9 mouse cellular contexts compared by ENCODE assay signal in genomic region chr1:168383832-168384593, GRCm38 (mm10). TPM values are rescaled to one million over a fixed set of nuclear protein-coding genes. Genes with fewer than 3 reads are reported as not detected.
A peak's percentile ranks its signal among the peaks of the same experiment; 100 is the strongest.
DNase-seq lines count a peak whose midpoint lies in the region; ATAC-seq lines count a peak whose summit lies in the region.
"Had no signal": no experiment of that assay in that cellular context is flagged by ENCODE, and none has a peak within 500 bp of the region (broad histone marks: within the 10 kb centered on the region; RNA-seq: fewer than 3 reads in every experiment).

No protein-coding gene starts in this region.

- H3K27me3 ChIP-seq in hindbrain, embryonic 10.5 days (ENCODE audit: insufficient read depth, poor library complexity, severe bottlenecking): no peaks in the 10 kb centered on the region
- no peaks in the 10 kb centered on the region for H3K27me3 ChIP-seq in limb, embryonic 11.5 days (ENCODE audit: control insufficient read depth, insufficient read depth, low read length)

- H3K36me3 ChIP-seq in hindbrain, embryonic 10.5 days: peaks cover 14% of the 10 kb centered on the region
- H3K36me3 ChIP-seq in limb, embryonic 11.5 days (ENCODE audit: control insufficient read depth, insufficient read depth, low read length): no peaks in the 10 kb centered on the region

- H3K4me2 ChIP-seq in limb, embryonic 11.5 days (ENCODE audit: low read depth, severe bottlenecking): peak overlapping the region; percentile 5; the same call in 1 of the 2 replicates

- DNase-seq in embryo, embryonic 10.5 days (ENCODE audit: low spot score): peak; percentile 69
- DNase-seq in embryo, embryonic 10 days (ENCODE audit: low spot score): no peak
- peak; percentile 83 for DNase-seq in Muller cell, postnatal 12 days (ENCODE audit: inconsistent ontology term)
- DNase-seq in hindbrain, embryonic 10.5 days (ENCODE audit: low spot score): peak; percentile 42
- no peak for DNase-seq in limb, embryonic 11.5 days (ENCODE audit: low spot score)
- DNase-seq in B cell, adult 2 months: no peak
- no peak for DNase-seq in cerebellum, adult 9-11 months
- DNase-seq in gastrocnemius, adult 8-10 months (ENCODE audit: low spot score in 2 of 2): no peak
- DNase-seq: adrenal gland, adult 8-10 months had no signal

- peaks cover 84% of the 10 kb centered on the region for H3K4me1 ChIP-seq in hindbrain, embryonic 10.5 days (replicated peaks)
- H3K4me1 ChIP-seq in limb, embryonic 11.5 days (ENCODE audit: control insufficient read depth, insufficient read depth, low read length): peaks cover 68% of the 10 kb centered on the region

- H3K9ac ChIP-seq in limb, embryonic 11.5 days (ENCODE audit: low read length): no peak overlapping the region

- 12% methylated on average over 5 of the region's 5 CpGs for WGBS in hindbrain, embryonic 10.5 days
- WGBS in limb, embryonic 11.5 days: 15% methylated on average over 5 of the region's 5 CpGs

- ATAC-seq in limb, embryonic 11.5 days (ENCODE audit: insufficient number of reproducible peaks, low FRiP score, low TSS enrichment, low read depth): no peak

- H3K9me3 ChIP-seq in hindbrain, embryonic 10.5 days: no peaks in the 10 kb centered on the region
- no peaks in the 10 kb centered on the region for H3K9me3 ChIP-seq in limb, embryonic 11.5 days (ENCODE audit: control insufficient read depth, low read length)

- H3K4me3 ChIP-seq in hindbrain, embryonic 10.5 days: peak overlapping the region; percentile 23; the same call in 1 of the 2 replicates
- H3K4me3 ChIP-seq in limb, embryonic 11.5 days (ENCODE audit: low read depth, low read length): no peak overlapping the region

- peak overlapping the region; percentile 89 for H3K27ac ChIP-seq in hindbrain, embryonic 10.5 days
- H3K27ac ChIP-seq in limb, embryonic 11.5 days (replicated peaks; ENCODE audit: low read depth, low read length): peak overlapping the region; percentile 80

RNA-seq across cellular contexts. Expression of gene Pbx1, which starts 48.1 kb away (rescaled TPM):
- 34.4 and 35.4 TPM in 2 replicates for polyA plus RNA-seq in hindbrain, embryonic 10.5 days (2016; fragmentation: Nextera tagmentation; extraction: Ambion mirVana)
- polyA plus RNA-seq in limb, embryonic 11.5 days (2014; fragmentation: Nextera tagmentation; extraction: Ambion mirVana): 43.7 and 44.2 TPM in 2 replicates
- 10 to 100 TPM; 18.8 to 23.7 (median 20.0) TPM for total RNA-seq in gastrocnemius, adult 8-10 months (2022)

Comparison
In these comparisons a context has a peak if more than half of its experiments do, and no peak if none do; other contexts are left out.
1. DNase-seq: peak in embryo, embryonic 10.5 days (single experiment), Muller cell, postnatal 12 days (single experiment) and hindbrain, embryonic 10.5 days (single experiment); none in embryo, embryonic 10 days (single experiment), limb, embryonic 11.5 days (single experiment), B cell, adult 2 months (0 of 2), cerebellum, adult 9-11 months (single experiment) and gastrocnemius, adult 8-10 months (0 of 2).